Mouse (Mus musculus) megakaryocyte, embryonic 14.5 days (primary cell): ENCODE results near the gene Depdc5. TPM values are rescaled to one million over a fixed set of nuclear protein-coding genes. Genes with fewer than 3 reads are reported as not detected.
"Not testable (repeated sequence)": the region's sequence is repeated elsewhere in the genome, so short reads cannot be mapped to it uniquely, and the experiment has no call there.

Source experiments
- H3K27me3 ChIP-seq: replicated peaks from 2 replicates; pipeline ENCODE3; 2012; ENCODE audit warnings: inconsistent platforms
- H3K36me3 ChIP-seq: replicated peaks from 2 replicates; pipeline ENCODE3; 2012; ENCODE audit warnings: low read length, inconsistent platforms, mixed read lengths
- H3K4me1 ChIP-seq: 2 replicates; pipeline ENCODE4 v1.6.1; 2012; ENCODE audit warnings: inconsistent platforms
- H3K4me3 ChIP-seq: replicated peaks from 2 replicates; pipeline ENCODE3; 2012; ENCODE audit warnings: moderate library complexity, mild to moderate bottlenecking, inconsistent platforms
- H3K9me3 ChIP-seq: 2 replicates; pipeline ENCODE4 v1.6.1; 2012; ENCODE audit warnings: inconsistent platforms
- FLI1 ChIP-seq: IDR thresholded peaks from 2 replicates; pipeline ENCODE4 v1.6.1; 2012; ENCODE audit warnings: low read length, inconsistent platforms, mixed read lengths
- GATA1 ChIP-seq: IDR thresholded peaks from 3 replicates; pipeline ENCODE4 v1.6.1; 2012; ENCODE audit warnings: mixed read lengths, low read length, inconsistent platforms, borderline replicate concordance
- polyA plus RNA-seq: library from polyadenylated mRNA; stranded (reverse); fragments of >175 nt; gene quantifications from 2 replicates; pipeline ENCODE4 v1.2.3, GENCODE M21; 2012; ENCODE audit warnings: low replicate concordance; ENCODE audit not compliant: insufficient read depth

Depdc5 gene
- polyA plus RNA-seq, 1 experiment = 0.94 TPM

GRCm38 (mm10) chr5:33039510-33039911 is 176.0 kb downstream of the Depdc5 start:
- TF ChIP-seq FLI1 (no peak), GATA1 (no peak)
- H3K4me3 ChIP-seq = peak overlapping the region; percentile 76
- peaks cover 65% of the 10 kb centered on the region for H3K27me3 ChIP-seq
- peaks cover 15% of the 10 kb centered on the region for H3K4me1 ChIP-seq
- peaks cover 13% of the 10 kb centered on the region for H3K9me3 ChIP-seq
- no peaks in the 10 kb centered on the region for H3K36me3 ChIP-seq

- peaks cover 25% of the 10 kb centered on the region for H3K9me3 ChIP-seq
- H3K4me1 ChIP-seq = peaks cover 15% of the 10 kb centered on the region
- H3K4me3 ChIP-seq, H3K36me3 ChIP-seq: not testable (repeated sequence)
- H3K27me3 ChIP-seq = peaks cover 67% of the 10 kb centered on the region
These were observed 177.2 kb downstream of the Depdc5 start for GRCm38 (mm10) chr5:33040735-33041134.

GRCm38 (mm10) chr5:33043397-33043796 is 179.9 kb downstream of the Depdc5 start:
- no peak for TF ChIP-seq FLI1
- no peak for TF ChIP-seq GATA1
- Histone ChIP-seq H3K4me3 (no peak overlapping the region), H3K9me3 (peaks cover 20% of the 10 kb centered on the region)

More at GRCm38 (mm10) chr5:33043397-33043796, 179.9 kb downstream of the Depdc5 start:
- no peaks in the 10 kb centered on the region for H3K36me3 ChIP-seq
- peaks cover 15% of the 10 kb centered on the region for H3K4me1 ChIP-seq
- H3K27me3 ChIP-seq = peaks cover 67% of the 10 kb centered on the region

Other genes with a start within 250 kb of the Depdc5 start
- gene Pisd, start 78.1 kb upstream of the Depdc5 start, polyA plus RNA-seq = 19.8 and 36.8 TPM in 2 replicates
- 1.2 TPM in 1 of 2 replicates, not detected in the other for gene Gm20671, start 36.6 kb upstream of the Depdc5 start, polyA plus RNA-seq
- gene Prr14l, start 9.4 kb upstream of the Depdc5 start, polyA plus RNA-seq = 0.36 and 1.3 TPM in 2 replicates
- 92.7 and 241 TPM in 2 replicates for gene Ywhah, start 155.1 kb downstream of the Depdc5 start, polyA plus RNA-seq
- gene Slc5a1, start 240.5 kb downstream of the Depdc5 start, polyA plus RNA-seq = not detected in 2 replicates